Mouse (Mus musculus): ENCODE measurements around the gene Rtp1. TPM values are rescaled to one million over a fixed set of nuclear protein-coding genes. Genes with fewer than 3 reads are reported as not detected.

The Rtp1 gene
- total RNA-seq (2021) = not detected
- long read RNA-seq, experiment 1 = 0 reads
- long read RNA-seq, experiment 2, partial matches to known transcripts = 1 of 1 reads
- long read RNA-seq, experiment 2, other reads (novel, unspliced or antisense) = 0 of 1 reads

GRCm38 (mm10) chr16:23428647-23429319 is at the start of gene Rtp1:
Gene Rtp1 (plus strand): TSS chr16:23429133.
- no peak for DNase-seq (ENCODE audit: low spot score in 2 of 2)

- DNase-seq (ENCODE audit: low spot score in 2 of 2) = no peak
Observed at GRCm38 (mm10) chr16:23379536-23380230, 49.2 kb upstream of the Rtp1 start.

DNA sequence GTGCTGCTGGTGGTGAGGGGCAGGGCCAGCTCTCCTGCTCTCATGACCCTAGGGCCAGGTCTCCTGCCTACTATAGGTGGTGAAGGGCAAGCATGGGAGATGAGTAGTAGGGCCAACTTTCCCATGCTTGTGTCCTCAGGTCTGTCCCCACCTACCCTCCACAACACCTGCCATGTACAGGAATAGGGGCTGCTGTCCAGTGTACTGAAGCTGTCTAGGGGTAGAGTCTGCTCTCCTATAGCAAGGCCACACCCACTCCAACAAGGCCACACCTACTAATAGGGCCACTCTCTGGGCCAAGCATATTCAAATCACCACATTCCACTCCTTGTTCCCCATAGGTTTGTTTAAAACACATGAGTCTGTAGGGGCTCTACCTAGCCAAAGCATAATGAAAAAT is 44.6 kb upstream of the Rtp1 start:
- no peak for DNase-seq (ENCODE audit: low spot score in 2 of 2)

GRCm38 (mm10) chr16:23397931-23398330 is 31.0 kb upstream of the Rtp1 start:
- DNase-seq (ENCODE audit: low spot score in 2 of 2) = no peak

DNA sequence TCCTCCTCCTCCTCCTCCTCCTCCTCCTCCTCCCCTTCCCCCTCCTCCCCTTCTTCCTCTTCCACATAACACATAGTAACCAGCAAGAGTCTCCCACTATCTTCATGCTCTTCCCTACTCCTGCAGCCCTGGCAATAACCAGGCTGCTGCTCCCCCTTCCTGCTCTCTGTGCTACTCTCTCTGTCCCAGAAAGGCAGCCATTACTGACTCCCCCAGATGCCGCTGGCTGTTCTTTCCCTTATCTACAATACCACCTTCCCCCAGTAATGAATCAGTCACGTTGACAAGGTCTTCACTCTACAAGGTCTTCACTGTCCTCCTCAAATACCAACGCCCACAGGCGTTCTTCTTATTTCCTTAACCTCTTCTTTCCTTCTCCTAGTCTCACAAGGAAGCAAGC is 27.5 kb upstream of the Rtp1 start:
- no peak for DNase-seq (ENCODE audit: low spot score in 2 of 2)

DNA sequence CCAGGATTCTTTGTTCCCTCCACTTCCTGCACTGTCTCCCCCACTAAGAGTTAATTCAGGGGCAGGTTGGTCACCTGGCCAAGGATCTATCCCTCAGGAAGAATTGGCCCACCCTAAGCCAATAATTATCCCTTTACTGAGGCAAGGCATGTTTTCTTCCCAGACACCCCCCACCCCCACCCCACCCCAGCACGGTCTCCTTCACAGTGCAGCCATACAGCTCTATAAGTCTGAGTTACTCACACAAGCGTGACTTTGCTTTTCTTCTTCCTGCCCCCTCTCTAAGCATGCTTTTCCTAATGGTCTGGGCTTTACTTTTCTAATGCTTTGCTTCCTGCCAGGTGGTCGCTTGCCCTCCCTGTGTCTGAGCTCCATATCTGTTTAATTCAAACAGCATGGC is 27.0 kb upstream of the Rtp1 start:
- DNase-seq (ENCODE audit: low spot score in 2 of 2) = no peak

GRCm38 (mm10) chr16:23403008-23403755 is 25.8 kb upstream of the Rtp1 start:
- peak; percentile 39 to 66 for DNase-seq (ENCODE audit: low spot score in 2 of 2)

GRCm38 (mm10) chr16:23412930-23413329 is 16.0 kb upstream of the Rtp1 start:
- no peak for DNase-seq (ENCODE audit: low spot score in 2 of 2)

DNA sequence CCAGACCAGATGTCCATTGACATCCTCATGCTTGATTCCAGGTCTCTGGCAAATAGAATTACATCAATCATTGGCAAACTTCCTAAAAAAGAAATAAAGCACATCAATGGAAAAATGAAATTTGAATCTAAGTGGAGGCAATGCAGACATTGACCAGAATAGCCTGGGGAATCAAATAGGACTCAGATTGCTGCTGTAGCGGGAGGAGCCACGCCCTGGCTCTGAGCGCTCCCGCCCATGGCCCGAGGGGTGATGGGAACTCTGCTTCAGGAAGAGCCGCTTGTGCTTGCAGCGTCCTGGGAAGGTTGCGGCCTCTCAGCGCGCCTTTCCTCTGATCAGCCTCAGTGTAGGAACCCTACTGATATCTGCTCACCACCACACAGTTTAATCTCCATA is 12.7 kb upstream of the Rtp1 start:
- DNase-seq (ENCODE audit: low spot score in 2 of 2) = no peak

DNA sequence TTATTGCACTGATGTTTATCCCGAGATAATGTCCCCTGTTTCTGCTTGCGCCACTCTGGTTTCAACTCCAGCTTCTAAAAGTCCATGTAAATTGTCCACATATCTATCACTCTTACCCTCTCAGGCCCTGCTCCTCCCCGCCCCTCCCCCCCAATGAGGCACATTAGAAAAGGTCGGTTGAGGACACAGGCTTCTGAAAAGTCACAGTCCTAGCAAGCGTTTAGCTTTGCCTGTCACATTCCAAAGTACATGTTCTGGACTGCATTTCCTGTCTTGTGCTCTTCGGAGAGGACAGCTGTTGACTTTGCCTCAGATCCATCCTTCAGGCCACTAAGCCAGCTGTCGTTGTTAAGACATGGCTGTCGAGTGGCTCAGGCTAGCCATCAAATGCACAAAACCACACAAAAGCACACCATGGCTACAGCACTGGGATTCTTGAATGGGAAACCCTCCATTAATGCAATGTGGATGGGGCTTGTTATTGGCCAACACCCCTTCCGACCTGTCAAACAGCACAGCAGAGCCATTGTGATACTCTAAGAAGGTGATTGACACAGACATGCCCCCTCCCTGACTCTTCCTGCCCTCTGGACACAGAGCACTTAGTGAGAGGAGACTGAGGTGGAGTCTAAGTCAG is 12.2 kb upstream of the Rtp1 start:
- no peak for DNase-seq (ENCODE audit: low spot score in 2 of 2)

DNA sequence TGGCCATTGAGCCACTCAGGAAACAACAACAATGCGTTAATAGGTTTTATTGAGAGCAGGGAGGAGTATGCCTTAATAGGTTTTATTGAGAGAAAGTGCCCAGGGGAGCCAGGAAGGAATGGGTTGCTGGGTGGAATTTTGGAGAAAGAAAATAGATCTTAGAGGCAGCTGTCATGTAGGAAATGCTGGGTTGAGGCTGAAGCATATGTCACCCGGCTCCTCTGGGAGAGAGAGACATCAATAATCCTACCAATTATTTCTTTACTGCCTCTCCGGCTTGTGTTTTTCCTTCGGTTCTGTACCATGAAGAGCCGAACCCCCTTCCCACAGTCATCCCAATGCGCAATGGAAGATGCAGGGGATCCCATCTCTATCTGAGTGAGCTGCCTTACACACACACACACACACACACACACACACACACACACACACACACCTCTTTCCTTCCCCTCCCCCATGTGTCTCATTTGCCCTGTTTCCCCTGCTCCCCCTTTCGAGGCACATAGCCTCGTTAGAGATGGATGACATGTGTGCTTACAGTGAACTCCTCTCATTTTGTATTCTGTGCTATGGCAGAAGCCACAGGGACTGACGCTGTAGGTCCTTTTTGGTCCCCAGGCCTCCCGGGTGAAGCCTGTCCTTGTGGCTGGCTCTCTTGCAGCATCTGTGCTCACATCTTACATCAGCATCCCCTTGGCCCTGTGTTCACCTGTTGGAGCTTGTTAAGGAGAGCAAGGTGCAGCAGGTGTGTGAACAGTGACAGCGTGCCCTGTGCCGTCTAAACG is 11.3 kb upstream of the Rtp1 start:
- DNase-seq (ENCODE audit: low spot score in 2 of 2) = no peak

- no peak for DNase-seq (ENCODE audit: low spot score in 2 of 2)
Observed at GRCm38 (mm10) chr16:23419565-23420085, 9.3 kb upstream of the Rtp1 start.

GRCm38 (mm10) chr16:23423825-23424224 is 5.1 kb upstream of the Rtp1 start:
- DNase-seq (ENCODE audit: low spot score in 2 of 2) = no peak

DNA sequence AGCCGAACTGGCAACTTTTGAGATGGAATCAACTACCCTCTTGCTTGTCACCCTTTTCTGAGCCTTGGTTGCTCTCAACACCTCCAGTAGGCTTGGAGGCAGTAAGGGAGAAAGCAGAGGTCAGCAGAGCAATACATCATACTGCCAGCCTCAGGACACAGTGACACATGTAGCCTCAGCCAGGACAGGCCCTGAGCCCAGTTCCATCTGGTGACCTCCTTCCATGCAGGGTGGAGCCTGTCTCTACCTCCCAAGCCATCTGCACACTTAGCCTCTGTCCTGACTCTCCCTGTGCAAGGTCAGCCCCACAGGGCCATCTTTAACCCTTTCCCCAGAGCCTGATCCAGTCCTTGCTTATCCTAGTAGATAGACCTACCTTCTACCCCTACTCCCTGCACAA is 1.2 kb upstream of the Rtp1 start:
- DNase-seq (ENCODE audit: low spot score in 2 of 2) = no peak

DNA sequence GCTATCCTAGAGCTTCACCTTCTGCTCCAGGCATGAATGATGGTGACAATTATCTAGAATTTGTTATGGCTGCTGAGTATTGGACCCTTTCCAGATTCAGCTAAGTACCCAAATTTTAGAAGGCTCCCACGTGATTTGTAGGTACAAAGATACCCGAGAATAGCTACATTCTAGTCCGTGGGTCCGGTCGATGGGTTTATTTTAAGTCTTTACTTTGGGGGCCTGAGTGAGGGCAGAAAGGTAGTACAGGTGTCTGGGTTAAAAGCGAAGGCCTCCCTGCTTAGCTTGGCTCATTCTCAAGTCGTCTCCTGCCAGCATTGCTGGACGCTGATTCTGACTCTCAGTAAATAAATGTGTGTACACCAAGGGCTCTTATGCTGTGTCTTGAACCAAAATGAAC is 1.1 kb downstream of the Rtp1 start:
- DNase-seq (ENCODE audit: low spot score in 2 of 2) = no peak

DNA sequence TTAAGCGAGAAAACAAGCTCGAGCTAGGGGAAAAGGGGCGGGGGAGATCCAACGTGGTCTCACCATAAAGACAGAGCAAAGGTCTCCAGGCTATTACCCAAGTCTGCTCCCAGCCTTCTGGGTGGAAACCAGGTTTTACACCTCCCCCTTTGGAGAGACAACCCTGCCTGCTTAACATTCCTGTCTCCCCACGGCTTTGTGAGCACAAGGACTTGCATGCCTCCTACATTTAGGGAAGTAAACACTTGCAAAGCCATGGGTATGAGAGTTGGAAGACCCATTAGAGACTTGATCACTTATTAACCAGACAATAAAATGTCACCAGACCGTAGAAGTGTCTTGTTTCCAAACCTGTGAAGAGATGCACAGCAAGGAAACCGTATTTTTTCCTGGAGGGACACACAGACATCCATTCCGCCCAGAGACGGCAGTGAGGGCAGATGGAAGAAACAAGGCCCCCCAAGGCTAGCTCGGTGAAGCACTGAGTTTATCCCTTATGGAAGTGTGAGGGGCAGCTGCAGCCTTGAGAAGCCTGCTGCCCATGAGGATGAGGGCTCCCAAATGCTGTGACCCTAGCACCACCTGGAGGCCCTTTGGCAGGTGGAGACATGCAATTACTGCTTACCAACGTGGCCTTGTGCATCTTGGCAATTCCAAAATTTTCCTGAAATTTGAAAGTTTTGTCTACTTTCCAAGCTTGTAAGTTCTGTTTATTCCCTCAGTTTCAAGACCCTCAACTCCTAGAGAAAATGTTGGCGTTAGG is 8.7 kb downstream of the Rtp1 start:
- DNase-seq (ENCODE audit: low spot score in 2 of 2) = no peak

GRCm38 (mm10) chr16:23444231-23444630 is 15.3 kb downstream of the Rtp1 start:
- no peak for DNase-seq (ENCODE audit: low spot score in 2 of 2)

GRCm38 (mm10) chr16:23449946-23450345 is 21.0 kb downstream of the Rtp1 start:
- no peak for DNase-seq (ENCODE audit: low spot score in 2 of 2)

DNA sequence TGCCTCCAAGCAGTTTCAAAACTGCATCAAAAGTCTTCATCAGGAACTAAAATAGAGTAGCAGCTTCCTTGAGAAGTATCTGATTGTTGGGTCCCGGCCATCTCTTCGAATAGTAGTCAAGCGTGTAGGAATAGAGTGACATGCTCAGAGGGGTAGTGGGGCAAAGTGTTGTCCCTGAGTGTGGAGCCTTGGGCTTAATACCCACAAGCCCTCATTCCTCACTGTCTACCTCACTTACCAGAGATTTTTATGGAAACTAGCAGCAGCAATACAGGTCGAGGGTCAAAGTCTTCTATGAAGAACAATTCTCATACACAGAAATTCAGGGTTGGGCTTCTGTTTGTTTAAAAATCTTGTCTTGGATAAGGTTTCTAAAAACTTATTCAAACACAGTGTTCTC is 21.9 kb downstream of the Rtp1 start:
- DNase-seq (ENCODE audit: low spot score in 2 of 2) = no peak

DNA sequence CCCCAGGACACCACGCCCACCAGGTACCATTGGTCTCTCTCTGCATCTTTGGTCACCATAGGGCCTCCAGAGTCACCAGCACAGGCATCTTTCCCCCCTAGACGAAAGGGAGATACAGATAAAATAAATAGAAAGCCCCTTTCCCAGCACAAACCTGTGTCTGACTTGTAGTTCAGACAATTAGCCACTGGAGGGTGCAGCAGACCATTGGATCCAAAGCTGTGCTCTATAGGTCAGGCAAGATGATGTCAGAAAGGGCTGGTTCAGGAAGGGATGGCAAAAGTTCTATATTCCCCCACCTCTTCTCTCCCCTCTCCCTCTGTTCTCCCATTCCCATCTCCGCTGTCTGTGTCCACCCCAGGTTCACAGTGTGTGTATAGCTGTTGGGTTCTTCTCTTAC is 23.5 kb downstream of the Rtp1 start:
- DNase-seq (ENCODE audit: low spot score in 2 of 2) = no peak

All from adrenal gland, postnatal 4 days (tissue).